Mouse (Mus musculus): ENCODE results near the gene Srsf9.
"Not testable (repeated sequence)": the region's sequence is repeated elsewhere in the genome, so short reads cannot be mapped to it uniquely, and the experiment has no call there.

Srsf9 gene

GRCm38 (mm10) chr5:115326875-115327609, at the start of gene Srsf9:
Gene Srsf9, plus strand, starts transcription at chr5:115327177.
- DNase-seq: peak; percentile 98

GRCm38 (mm10) chr5:115278053-115278452, 48.9 kb upstream of the Srsf9 start:
- no peak for DNase-seq

GRCm38 (mm10) chr5:115278785-115279184, 48.2 kb upstream of the Srsf9 start:
- no peak for DNase-seq

GRCm38 (mm10) chr5:115279226-115280049, 47.5 kb upstream of the Srsf9 start, which contains the start of gene Coq5:
Gene Coq5, plus strand, starts transcription at chr5:115279666.
- DNase-seq: peak; percentile 88

GRCm38 (mm10) chr5:115280050-115280687, 46.8 kb upstream of the Srsf9 start:
- DNase-seq: peak; percentile 47

GRCm38 (mm10) chr5:115284735-115285134, 42.2 kb upstream of the Srsf9 start:
- peak; percentile 38 for DNase-seq

GRCm38 (mm10) chr5:115294173-115294572, 32.8 kb upstream of the Srsf9 start:
- DNase-seq: no peak

- no peak for DNase-seq
Measured at GRCm38 (mm10) chr5:115296347-115296746, 30.6 kb upstream of the Srsf9 start.

- peak; percentile 19 for DNase-seq
Measured at GRCm38 (mm10) chr5:115300035-115300744, 26.8 kb upstream of the Srsf9 start.

- DNase-seq: peak; percentile 100
Measured at GRCm38 (mm10) chr5:115300792-115301614, 26.0 kb upstream of the Srsf9 start, which contains the start of gene Dynll1. Gene Dynll1, minus strand, starts transcription at chr5:115300999.

- no peak for DNase-seq
Measured at GRCm38 (mm10) chr5:115301615-115302014, 25.4 kb upstream of the Srsf9 start.

GRCm38 (mm10) chr5:115302190-115302589, 24.8 kb upstream of the Srsf9 start:
- DNase-seq: not testable (repeated sequence)

- DNase-seq: no peak
Measured at GRCm38 (mm10) chr5:115312354-115312753, 14.6 kb upstream of the Srsf9 start.

GRCm38 (mm10) chr5:115312816-115313667, 13.9 kb upstream of the Srsf9 start:
- no peak for DNase-seq

GRCm38 (mm10) chr5:115313668-115313943, 13.4 kb upstream of the Srsf9 start:
- DNase-seq: no peak

- DNase-seq: no peak
Measured at GRCm38 (mm10) chr5:115316968-115317644, 9.9 kb upstream of the Srsf9 start.

- DNase-seq: peak; percentile 66
Measured at GRCm38 (mm10) chr5:115317645-115318328, 9.2 kb upstream of the Srsf9 start.

- peak; percentile 56 for DNase-seq
Measured at GRCm38 (mm10) chr5:115319004-115319940, 7.7 kb upstream of the Srsf9 start.
